Mouse (Mus musculus) adipose tissue, adult 10 weeks (tissue): Measurements from ENCODE around the gene Zfp410. TPM values are rescaled to one million over a fixed set of nuclear protein-coding genes. Genes with fewer than 3 reads are reported as not detected.

ENCODE experiments used
- polyA plus RNA-seq: library from polyadenylated mRNA; stranded (reverse); fragments of 350-450 nt; fragmentation: Illumina TruSeq; extraction: RNeasy Lipid Tissue Mini Kit (QIAGEN cat#74804); gene quantifications from one replicate; pipeline ENCODE4 v1.2.3, GENCODE M21; 2014; ENCODE audit warnings: low read depth, low replicate concordance

The Zfp410 gene
- polyA plus RNA-seq: 34.4 TPM

GRCm38 (mm10) chr12:84316721-84317621, at the start of gene Zfp410:
Zfp410 (plus strand) TSS chr12:84316852.

GRCm38 (mm10) chr12:84284885-84285592, 31.6 kb upstream of the Zfp410 start, which contains the start of gene Ptgr2:
Ptgr2 (plus strand) TSS chr12:84285232.

GRCm38 (mm10) chr12:84361555-84362489, 45.2 kb downstream of the Zfp410 start, which contains the start of the genes Coq6 and Fam161b:
Coq6 (plus strand) TSS chr12:84361657.
Fam161b (minus strand) TSS chr12:84361833.

Other genes starting within 250 kb of the Zfp410 start
- 0.42 TPM for gene Acot5, start 247.5 kb upstream of the Zfp410 start, polyA plus RNA-seq
- gene Acot6, start 216.2 kb upstream of the Zfp410 start, polyA plus RNA-seq: 6.1 TPM
- gene Dnal1, start 202.5 kb upstream of the Zfp410 start, polyA plus RNA-seq: 13.8 TPM
- gene Pnma1, start 168.4 kb upstream of the Zfp410 start, polyA plus RNA-seq: 0.45 TPM
- 13.1 TPM for gene Elmsan1, start 98.0 kb upstream of the Zfp410 start, polyA plus RNA-seq
- gene Ptgr2, start 31.6 kb upstream of the Zfp410 start, polyA plus RNA-seq: 60.9 TPM
- 23.9 TPM for gene Coq6, start 44.8 kb downstream of the Zfp410 start, polyA plus RNA-seq
- 3.2 TPM for gene Fam161b, start 45.0 kb downstream of the Zfp410 start, polyA plus RNA-seq
- 31.1 TPM for gene Entpd5, start 92.2 kb downstream of the Zfp410 start, polyA plus RNA-seq
- gene Bbof1, start 92.2 kb downstream of the Zfp410 start, polyA plus RNA-seq: 5.8 TPM
- gene Rnf113a2, start 100.3 kb downstream of the Zfp410 start, polyA plus RNA-seq: 20.3 TPM
- 353 TPM for gene Aldh6a1, start 134.2 kb downstream of the Zfp410 start, polyA plus RNA-seq
- 15.7 TPM for gene Lin52, start 134.6 kb downstream of the Zfp410 start, polyA plus RNA-seq